Mouse (Mus musculus): ENCODE measurements around the gene Gtf2ird2.

Gtf2ird2 gene

DNA sequence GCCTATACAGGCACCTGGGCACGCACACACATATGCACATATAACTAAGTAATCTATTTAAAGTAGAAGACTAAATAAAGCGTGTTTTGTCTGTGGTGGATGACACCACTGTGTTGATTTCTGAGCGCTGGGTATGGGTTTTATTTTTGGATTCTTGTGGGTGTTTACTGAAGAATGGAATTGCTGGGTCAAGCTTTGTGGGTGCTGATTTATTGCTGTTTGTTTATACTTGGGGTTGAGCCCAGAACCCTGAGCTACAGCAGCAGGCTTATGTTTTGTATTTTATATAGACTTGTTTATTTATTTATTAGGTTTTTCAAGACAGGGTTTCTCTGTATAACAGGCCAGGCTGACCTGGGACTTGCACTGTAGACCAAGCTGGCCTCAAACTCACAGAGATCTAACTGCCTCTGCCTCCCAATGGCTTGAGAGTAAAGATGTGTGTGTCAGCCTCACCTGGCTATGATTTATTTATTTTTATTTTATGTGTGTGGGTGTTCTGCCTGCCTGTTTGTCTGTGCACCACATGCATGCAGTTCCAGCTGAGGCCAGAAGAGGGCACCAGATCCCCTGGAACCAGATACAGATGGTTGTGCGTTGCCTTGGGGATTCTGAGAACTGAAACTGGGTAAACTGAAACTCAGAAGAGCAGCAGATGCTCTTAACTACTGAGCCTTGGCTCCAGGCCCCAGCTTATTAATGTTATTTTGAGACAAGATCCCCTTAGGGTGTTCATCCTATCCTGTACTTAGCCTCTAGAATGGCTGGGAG is 3.3 kb downstream of the Gtf2ird2 start:
- no peak overlapping the region for H3K4me3 ChIP-seq (replicated peaks; ENCODE audit: low read length)
- no peaks in the 10 kb centered on the region for H3K27me3 ChIP-seq (ENCODE audit: insufficient read depth, low read length)
- H3K4me1 ChIP-seq (replicated peaks; ENCODE audit: low read depth, low read length) = peaks cover 34% of the 10 kb centered on the region
- TF ChIP-seq CTCF (conservative IDR thresholded peaks at IDR 0.05; ENCODE audit: low read length) (peak; percentile 96), POU5F1 (IDR thresholded peaks at IDR 0.05; ENCODE audit: borderline replicate concordance, low read length) (no peak)
- H3K36me3 ChIP-seq (ENCODE audit: insufficient read depth, low read length) = peaks cover 6% of the 10 kb centered on the region; the same call in 1 of the 2 replicates
- H3K9me3 ChIP-seq (ENCODE audit: low read length) = no peaks in the 10 kb centered on the region

DNA sequence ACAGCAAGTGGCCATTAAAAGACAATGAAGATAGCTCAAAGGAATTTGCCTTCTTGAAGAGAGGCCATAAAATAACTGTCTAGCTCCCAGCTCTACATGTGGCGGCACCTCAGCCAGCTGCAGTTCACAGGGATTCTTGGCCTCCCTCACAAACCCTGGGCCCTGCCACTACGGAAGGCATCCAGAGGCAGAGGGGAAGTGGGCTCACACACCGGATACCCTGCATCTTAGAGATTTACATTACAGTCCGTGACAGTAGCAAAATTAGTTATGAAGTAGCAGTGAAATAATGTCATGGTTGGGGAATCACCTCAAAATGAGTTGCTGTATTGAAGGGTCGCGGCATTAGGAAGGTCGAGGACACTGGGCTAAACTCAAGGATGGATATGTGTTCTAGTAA is 4.8 kb downstream of the Gtf2ird2 start:
- H3K4me1 ChIP-seq (replicated peaks; ENCODE audit: low read depth, low read length) = peaks cover 22% of the 10 kb centered on the region

DNA sequence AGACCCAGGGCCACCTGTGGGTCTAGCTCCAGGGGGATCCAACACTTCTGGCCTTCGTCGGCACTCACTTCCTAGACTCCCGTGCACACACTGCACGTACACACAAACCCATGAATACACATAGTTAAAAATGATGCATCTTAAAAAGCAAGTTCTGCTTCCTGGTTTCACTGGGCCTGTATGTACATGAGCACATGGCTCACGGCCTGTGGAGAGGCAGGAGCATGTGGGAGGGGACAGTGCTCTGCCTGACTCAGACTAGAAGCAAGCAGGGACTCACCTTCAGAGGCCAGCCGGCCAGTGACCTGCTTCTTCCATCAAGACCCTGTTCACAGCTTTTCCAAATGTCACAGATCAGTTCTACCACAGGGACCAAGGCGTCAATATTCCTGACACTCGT is 9.8 kb downstream of the Gtf2ird2 start:
- H3K36me3 ChIP-seq (ENCODE audit: insufficient read depth, low read length) = no peaks in the 10 kb centered on the region
- 0 out of 2 replicates have a peak, but pooled peaks cover 3% of the 10 kb centered on the region for H3K9me3 ChIP-seq (ENCODE audit: low read length)
- no peak overlapping the region for H3K4me3 ChIP-seq (replicated peaks; ENCODE audit: low read length)
- TF ChIP-seq CTCF (conservative IDR thresholded peaks at IDR 0.05; ENCODE audit: low read length) (no peak), NANOG (IDR thresholded peaks at IDR 0.05; ENCODE audit: borderline replicate concordance, low read length) (no peak), POU5F1 (IDR thresholded peaks at IDR 0.05; ENCODE audit: borderline replicate concordance, low read length) (no peak)
- H3K27me3 ChIP-seq (ENCODE audit: insufficient read depth, low read length) = no peaks in the 10 kb centered on the region
- peaks cover 3% of the 10 kb centered on the region; the same call in 1 of the 2 replicates for H3K4me1 ChIP-seq (replicated peaks; ENCODE audit: low read depth, low read length)

More for the DNA sequence above, 4.8 kb downstream of the Gtf2ird2 start:
- no peaks in the 10 kb centered on the region for H3K27me3 ChIP-seq (ENCODE audit: insufficient read depth, low read length)
- H3K4me3 ChIP-seq (replicated peaks; ENCODE audit: low read length) = no peak overlapping the region
- no peak for TF ChIP-seq POU5F1 (IDR thresholded peaks at IDR 0.05; ENCODE audit: borderline replicate concordance, low read length)
- no peak for TF ChIP-seq NANOG (IDR thresholded peaks at IDR 0.05; ENCODE audit: borderline replicate concordance, low read length)
- no peak for TF ChIP-seq CTCF (conservative IDR thresholded peaks at IDR 0.05; ENCODE audit: low read length)
- H3K36me3 ChIP-seq (ENCODE audit: insufficient read depth, low read length) = no peaks in the 10 kb centered on the region
- H3K9me3 ChIP-seq (ENCODE audit: low read length) = no peaks in the 10 kb centered on the region

DNA sequence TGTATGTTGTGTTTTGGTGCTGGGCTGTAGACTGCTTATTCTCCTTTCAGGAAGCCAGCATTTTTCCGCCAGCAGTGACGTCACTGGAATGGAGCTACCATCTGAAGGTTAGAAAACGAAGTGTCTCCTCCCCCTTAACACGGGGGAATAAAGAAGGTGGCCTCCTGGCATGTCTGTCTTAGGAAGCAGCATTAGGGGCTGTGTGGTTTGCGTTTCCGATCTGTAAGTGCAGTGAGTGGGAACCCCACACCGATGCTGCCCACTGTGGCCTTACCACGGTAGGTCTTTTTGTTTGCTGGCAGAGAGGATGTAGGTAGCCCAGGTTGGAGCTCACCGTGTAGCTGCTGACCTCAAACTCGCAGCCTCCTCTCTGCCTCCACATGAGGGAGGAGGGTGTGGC is 22.9 kb downstream of the Gtf2ird2 start:
- no peak overlapping the region for H3K4me3 ChIP-seq (replicated peaks; ENCODE audit: low read length)
- no peaks in the 10 kb centered on the region for H3K9me3 ChIP-seq (ENCODE audit: low read length)
- peaks cover 2% of the 10 kb centered on the region; the same call in 1 of the 2 replicates for H3K27me3 ChIP-seq (ENCODE audit: insufficient read depth, low read length)
- 0 out of 2 replicates have a peak, but pooled peaks cover 4% of the 10 kb centered on the region for H3K4me1 ChIP-seq (replicated peaks; ENCODE audit: low read depth, low read length)
- TF ChIP-seq POU5F1 (IDR thresholded peaks at IDR 0.05; ENCODE audit: borderline replicate concordance, low read length) (no peak), CTCF (conservative IDR thresholded peaks at IDR 0.05; ENCODE audit: low read length) (no peak), NANOG (IDR thresholded peaks at IDR 0.05; ENCODE audit: borderline replicate concordance, low read length) (no peak)
- no peaks in the 10 kb centered on the region for H3K36me3 ChIP-seq (ENCODE audit: insufficient read depth, low read length)

DNA sequence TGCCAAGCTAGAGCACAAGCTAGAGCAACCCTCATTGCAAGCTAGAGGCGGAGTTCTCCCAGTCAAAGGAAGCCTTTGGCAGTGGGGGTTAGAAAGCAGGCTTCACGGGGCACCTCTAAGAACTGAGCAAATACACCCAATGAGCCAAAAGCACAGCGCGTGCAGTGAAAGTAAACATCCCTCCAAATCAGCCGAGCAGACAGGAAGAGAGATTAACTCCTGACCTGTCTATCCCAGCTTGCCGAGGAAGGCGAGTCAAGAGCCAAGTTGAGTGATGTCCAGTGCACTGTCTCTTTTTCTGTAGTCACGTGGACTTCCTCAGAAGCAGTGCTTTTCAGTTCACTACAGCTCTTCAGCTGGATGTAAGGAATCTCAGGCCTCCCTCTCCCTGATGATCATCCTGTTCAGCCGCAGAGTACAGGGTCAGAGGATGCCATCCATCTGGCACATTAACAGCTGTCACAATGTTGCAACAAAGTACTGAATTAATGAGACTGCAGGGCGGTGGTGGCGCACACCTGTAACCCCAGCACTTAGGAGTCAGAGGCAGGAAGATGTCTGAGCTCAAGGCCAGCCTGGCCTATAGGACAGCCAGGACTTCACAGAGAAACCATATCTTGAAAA is 26.2 kb downstream of the Gtf2ird2 start:
- Histone ChIP-seq H3K4me1 (replicated peaks; ENCODE audit: low read depth, low read length) (0 out of 2 replicates have a peak, but pooled peaks cover 4% of the 10 kb centered on the region), H3K27me3 (ENCODE audit: insufficient read depth, low read length) (peaks cover 11% of the 10 kb centered on the region; the same call in 1 of the 2 replicates), H3K9me3 (ENCODE audit: low read length) (no peaks in the 10 kb centered on the region), H3K36me3 (ENCODE audit: insufficient read depth, low read length) (no peaks in the 10 kb centered on the region), H3K4me3 (replicated peaks; ENCODE audit: low read length) (no peak overlapping the region)
- no peak for TF ChIP-seq NANOG (IDR thresholded peaks at IDR 0.05; ENCODE audit: borderline replicate concordance, low read length)
- TF ChIP-seq CTCF (conservative IDR thresholded peaks at IDR 0.05; ENCODE audit: low read length) = no peak
- no peak for TF ChIP-seq POU5F1 (IDR thresholded peaks at IDR 0.05; ENCODE audit: borderline replicate concordance, low read length)

DNA sequence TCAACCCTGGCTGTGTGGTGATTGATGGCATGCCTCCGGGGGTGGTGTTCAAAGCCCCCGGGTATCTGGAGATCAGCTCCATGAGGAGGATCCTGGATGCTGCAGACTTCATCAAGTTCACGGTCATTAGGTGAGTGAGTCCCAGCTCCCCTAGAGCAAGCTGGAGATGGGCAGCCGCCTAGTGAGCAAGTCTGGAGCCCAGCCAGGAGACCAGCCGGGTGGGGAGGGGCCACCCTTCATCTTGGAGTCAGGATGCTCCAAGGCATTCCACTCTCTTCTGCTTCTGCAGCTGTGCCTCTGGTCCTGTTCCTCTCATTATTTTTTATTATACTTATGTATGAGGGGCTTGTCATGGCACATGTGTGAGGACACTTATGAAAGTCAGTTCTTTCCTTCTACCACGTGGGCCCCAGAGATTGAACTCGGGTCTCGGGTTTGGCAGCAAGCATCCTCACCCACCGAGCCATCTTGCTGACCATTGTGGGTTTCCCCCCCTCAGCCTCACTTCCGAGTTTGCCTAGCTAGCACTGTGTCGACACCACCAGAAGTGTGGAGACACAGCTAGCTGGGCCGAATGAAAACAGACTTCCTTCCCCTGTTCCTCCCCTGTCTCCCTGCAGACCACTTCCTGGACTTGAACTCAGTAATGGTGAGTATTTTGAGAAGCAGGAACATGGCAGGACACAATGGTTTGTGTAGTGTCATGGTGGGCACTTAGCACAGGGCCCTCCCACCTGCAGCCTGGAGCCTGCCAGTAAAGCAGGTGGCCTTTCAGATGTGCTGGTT is 30.4 kb downstream of the Gtf2ird2 start:
- TF ChIP-seq POU5F1 (IDR thresholded peaks at IDR 0.05; ENCODE audit: borderline replicate concordance, low read length) (no peak), NANOG (IDR thresholded peaks at IDR 0.05; ENCODE audit: borderline replicate concordance, low read length) (no peak), CTCF (conservative IDR thresholded peaks at IDR 0.05; ENCODE audit: low read length) (no peak)
- Histone ChIP-seq H3K36me3 (ENCODE audit: insufficient read depth, low read length) (no peaks in the 10 kb centered on the region; the same call in 1 of the 2 replicates), H3K9me3 (ENCODE audit: low read length) (peaks cover 15% of the 10 kb centered on the region), H3K27me3 (ENCODE audit: insufficient read depth, low read length) (peaks cover 49% of the 10 kb centered on the region), H3K4me1 (replicated peaks; ENCODE audit: low read depth, low read length) (peaks cover 19% of the 10 kb centered on the region), H3K4me3 (replicated peaks; ENCODE audit: low read length) (no peak overlapping the region)

DNA sequence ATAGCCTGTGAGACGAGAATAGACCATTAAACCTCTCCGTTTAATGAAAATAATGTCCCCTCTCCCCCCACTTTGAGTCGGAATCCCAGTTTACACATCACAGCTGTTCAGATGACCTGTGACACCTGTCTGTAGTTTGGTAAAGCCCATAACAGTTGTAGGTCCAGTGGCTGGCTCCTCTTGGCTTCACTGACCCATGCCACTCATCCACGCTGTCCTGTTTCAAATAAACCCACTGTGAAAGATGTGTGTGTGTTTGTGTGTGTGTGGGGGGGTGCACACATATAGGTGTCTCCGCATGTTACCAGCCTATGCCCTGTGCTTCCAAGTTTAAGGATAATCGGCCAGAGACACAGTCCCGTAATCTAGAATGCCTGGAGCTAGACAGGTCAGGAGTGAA is 34.1 kb downstream of the Gtf2ird2 start:
- Histone ChIP-seq H3K9me3 (ENCODE audit: low read length) (peaks cover 15% of the 10 kb centered on the region), H3K4me3 (replicated peaks; ENCODE audit: low read length) (no peak overlapping the region), H3K27me3 (ENCODE audit: insufficient read depth, low read length) (peaks cover 83% of the 10 kb centered on the region), H3K4me1 (replicated peaks; ENCODE audit: low read depth, low read length) (peaks cover 30% of the 10 kb centered on the region), H3K36me3 (ENCODE audit: insufficient read depth, low read length) (no peaks in the 10 kb centered on the region; the same call in 1 of the 2 replicates)
- TF ChIP-seq NANOG (IDR thresholded peaks at IDR 0.05; ENCODE audit: borderline replicate concordance, low read length) (no peak), POU5F1 (IDR thresholded peaks at IDR 0.05; ENCODE audit: borderline replicate concordance, low read length) (no peak), CTCF (conservative IDR thresholded peaks at IDR 0.05; ENCODE audit: low read length) (no peak)

DNA sequence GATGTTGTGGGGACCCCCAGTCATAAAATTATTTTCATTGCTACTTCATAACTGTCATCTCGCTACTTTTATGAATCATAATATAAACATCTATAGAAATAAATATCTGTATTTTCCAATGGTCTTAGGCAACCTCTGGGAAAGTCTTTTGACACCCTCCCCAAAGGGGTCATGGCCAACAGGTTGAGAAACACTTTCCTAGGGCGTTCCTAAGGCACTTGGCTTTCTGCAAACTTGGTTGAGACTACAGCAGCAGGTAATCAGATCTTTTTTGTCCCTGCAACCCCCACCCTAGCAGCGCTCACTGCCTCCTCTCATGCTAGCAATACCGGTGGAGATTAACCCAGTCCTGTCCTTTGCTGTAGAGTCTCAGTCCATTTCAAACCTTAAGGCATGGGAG is 37.5 kb downstream of the Gtf2ird2 start:
- H3K9me3 ChIP-seq (ENCODE audit: low read length) = peaks cover 15% of the 10 kb centered on the region
- TF ChIP-seq POU5F1 (IDR thresholded peaks at IDR 0.05; ENCODE audit: borderline replicate concordance, low read length) (no peak), CTCF (conservative IDR thresholded peaks at IDR 0.05; ENCODE audit: low read length) (no peak), NANOG (IDR thresholded peaks at IDR 0.05; ENCODE audit: borderline replicate concordance, low read length) (no peak)
- H3K4me3 ChIP-seq (replicated peaks; ENCODE audit: low read length) = peak overlapping the region; percentile 73
- H3K27me3 ChIP-seq (ENCODE audit: insufficient read depth, low read length) = peaks cover 78% of the 10 kb centered on the region
- H3K4me1 ChIP-seq (replicated peaks; ENCODE audit: low read depth, low read length) = peaks cover 39% of the 10 kb centered on the region
- no peaks in the 10 kb centered on the region; the same call in 1 of the 2 replicates for H3K36me3 ChIP-seq (ENCODE audit: insufficient read depth, low read length)
